Mouse (Mus musculus) G1E (cell line): ENCODE results near the gene Ephb1.

ENCODE experiments used
- CTCF ChIP-seq: IDR thresholded peaks from 2 replicates; pipeline ENCODE4 v1.5.1; 2012; ENCODE audit warnings: low read depth, low read length, inconsistent platforms, mixed read lengths
- GATA1 ChIP-seq: IDR thresholded peaks from 2 replicates; pipeline ENCODE4 v1.6.1; 2012; ENCODE audit warnings: borderline replicate concordance, low read length, inconsistent platforms, mixed read lengths
- POLR2AphosphoS5 ChIP-seq: IDR thresholded peaks from 2 replicates; pipeline ENCODE4 v1.6.1; 2012; ENCODE audit warnings: low read depth, low read length, inconsistent platforms; ENCODE audit not compliant: insufficient replicate concordance

- no peak for TF ChIP-seq CTCF
- no peak for TF ChIP-seq POLR2AphosphoS5
- no peak for TF ChIP-seq GATA1
Observed at GRCm38 (mm10) chr9:102402671-102403070, 48.2 kb upstream of the Ephb1 start.
